15 mouse cellular contexts compared by ENCODE assay signal in genomic region chr14:106945261-106945660, GRCm38 (mm10).
DNase-seq lines count a peak whose midpoint lies in the region.
"Had no signal": no experiment of that assay in that cellular context is flagged by ENCODE, and none has a peak within 500 bp of the region (broad histone marks: within the 10 kb centered on the region; RNA-seq: fewer than 3 reads in every experiment).

No protein-coding gene starts in this region.

- DNase-seq in gastrocnemius, postnatal 14 days = peak; percentile 3
- DNase-seq in gastrocnemius, postnatal 10 days = no peak
- DNase-seq in kidney, postnatal 10 days = peak; percentile 4
- no peak for DNase-seq in kidney, postnatal 36 days
- DNase-seq in adrenal gland, postnatal 14 days = peak; percentile 45
- peak; percentile 37 for DNase-seq in testis, postnatal 10 days (ENCODE audit: low spot score)
- no peak for DNase-seq in cerebellum, adult 11-12 months
- DNase-seq: B cell, adult 2 months; cerebellum, adult 9-11 months; kidney, adult 11 months; kidney, postnatal 25 days; layer of hippocampus, adult 9-11 months; lung, postnatal 36 days; retina, postnatal 1 day; thymus, adult 18-20 months had no signal

- intact Hi-C loops in gastrocnemius, postnatal 14 days (cut with DNase I; ENCODE audit: low total_unique reads) = no loop called here

Comparison
In these comparisons a context has a peak if more than half of its experiments do, and no peak if none do; other contexts are left out.
1. DNase-seq: peak in gastrocnemius, postnatal 14 days (single experiment), kidney, postnatal 10 days (single experiment), adrenal gland, postnatal 14 days (single experiment) and testis, postnatal 10 days (single experiment); none in gastrocnemius, postnatal 10 days (single experiment), kidney, postnatal 36 days (0 of 2) and cerebellum, adult 11-12 months (single experiment).